Mouse (Mus musculus) activated CD4-positive, CD25-positive, alpha-beta regulatory T cell, adult 4 months (primary cell): Measurements from ENCODE around the gene Ccdc107. TPM values are rescaled to one million over a fixed set of nuclear protein-coding genes. Genes with fewer than 3 reads are reported as not detected.
A peak's percentile ranks its signal among the peaks of the same experiment; 100 is the strongest.
"Not testable (repeated sequence)": the region's sequence is repeated elsewhere in the genome, so short reads cannot be mapped to it uniquely, and the experiment has no call there.

Experiments
- ATAC-seq: one replicate; pipeline ENCODE4 v1.8.0; 2017
- polyA plus RNA-seq, 2 experiments: library from polyadenylated mRNA; unstranded; fragments of 100-300 nt; shearing (Covaris generic); gene quantifications; one replicate each; pipeline ENCODE4 v1.2.1; 2017

The Ccdc107 gene
- polyA plus RNA-seq, 2 experiments from 2014 or later: 71.7 to 78.1 TPM

DNA sequence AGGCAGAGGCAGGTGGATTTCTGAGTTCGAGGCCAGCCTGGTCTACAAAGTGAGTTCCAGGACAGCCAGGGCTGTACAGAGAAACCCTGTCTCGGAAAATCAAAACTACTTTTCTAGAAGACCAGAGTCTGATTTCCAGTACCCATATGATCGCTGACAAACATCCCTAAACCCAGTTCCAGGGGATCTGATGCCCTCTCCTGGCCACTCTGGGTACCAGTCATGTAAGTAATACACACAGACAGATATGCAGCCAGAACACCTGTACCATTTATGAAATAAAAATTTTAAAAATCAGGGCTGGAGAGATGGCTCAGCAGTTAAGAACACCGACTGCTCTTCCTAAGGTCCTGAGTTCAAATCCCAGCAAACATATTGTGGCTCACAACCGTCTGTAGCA lies 7.0 kb upstream of the Ccdc107 start:
- not testable (repeated sequence) for ATAC-seq

GRCm38 (mm10) chr4:43489611-43490010 lies 3.1 kb upstream of the Ccdc107 start:
- no peak for ATAC-seq

DNA sequence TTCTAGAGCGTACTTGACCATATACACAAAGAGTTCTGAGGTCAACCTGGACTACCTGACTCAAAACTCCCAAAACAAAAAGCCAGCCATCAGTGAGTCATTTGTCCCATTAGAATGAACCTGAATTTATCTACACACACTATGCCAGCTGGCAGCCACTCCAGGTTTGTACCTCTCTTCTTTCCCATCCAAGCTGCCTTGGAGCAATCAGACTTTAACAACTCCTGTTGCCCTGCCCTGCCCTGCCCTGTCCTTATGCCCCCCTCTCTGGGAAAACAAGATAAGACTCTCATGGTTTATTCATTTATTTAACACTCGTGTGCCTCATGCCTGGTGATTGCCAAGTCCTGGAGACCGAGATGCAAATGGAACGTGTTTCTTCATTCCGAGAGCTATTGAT lies 1.9 kb upstream of the Ccdc107 start:
- no peak for ATAC-seq

GRCm38 (mm10) chr4:43492101-43492820 lies 439 bp upstream of the Ccdc107 start:
- ATAC-seq: no peak

- ATAC-seq: peak; percentile 40
Measured at GRCm38 (mm10) chr4:43493186-43493845, 616 bp downstream of the Ccdc107 start.

DNA sequence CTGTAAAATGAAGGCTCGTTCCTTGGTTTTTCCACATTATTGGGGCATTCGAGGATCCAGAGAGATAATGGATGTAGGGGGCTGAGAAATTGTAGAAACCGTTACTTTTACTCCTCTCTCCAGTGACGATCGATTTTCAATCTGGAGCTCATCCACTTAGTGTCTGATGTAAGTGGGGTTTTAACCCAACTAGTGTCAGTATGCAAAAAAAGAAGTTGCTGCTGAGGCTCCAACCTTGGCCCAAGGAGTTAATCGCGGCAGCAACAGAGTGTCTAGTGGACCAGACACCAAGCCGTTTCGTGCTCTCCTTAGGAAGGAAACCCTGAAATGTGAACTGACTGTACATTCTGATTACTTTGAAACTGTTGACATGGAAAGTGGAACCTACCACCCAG lies 1.1 kb downstream of the Ccdc107 start:
- no peak for ATAC-seq

DNA sequence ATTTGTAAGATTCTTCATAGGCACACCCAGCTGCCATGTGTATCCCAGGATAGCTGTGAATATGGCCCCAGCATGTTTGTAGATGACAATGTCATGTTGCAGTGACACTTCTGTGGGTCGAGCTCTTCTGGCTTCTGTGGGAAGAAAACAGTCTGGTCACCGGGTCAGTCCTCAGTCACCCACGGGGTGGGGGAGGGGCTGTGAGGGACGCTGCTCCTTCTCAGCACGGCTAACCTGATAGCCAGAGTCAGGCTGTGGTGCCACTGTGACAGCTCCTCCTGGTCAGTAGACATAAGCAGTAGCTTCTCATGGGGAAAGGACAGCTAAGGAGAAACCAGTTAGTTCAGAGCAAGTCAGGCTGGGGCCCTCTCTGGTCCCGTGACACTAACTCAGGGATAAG lies 3.9 kb downstream of the Ccdc107 start:
- ATAC-seq: no peak

DNA sequence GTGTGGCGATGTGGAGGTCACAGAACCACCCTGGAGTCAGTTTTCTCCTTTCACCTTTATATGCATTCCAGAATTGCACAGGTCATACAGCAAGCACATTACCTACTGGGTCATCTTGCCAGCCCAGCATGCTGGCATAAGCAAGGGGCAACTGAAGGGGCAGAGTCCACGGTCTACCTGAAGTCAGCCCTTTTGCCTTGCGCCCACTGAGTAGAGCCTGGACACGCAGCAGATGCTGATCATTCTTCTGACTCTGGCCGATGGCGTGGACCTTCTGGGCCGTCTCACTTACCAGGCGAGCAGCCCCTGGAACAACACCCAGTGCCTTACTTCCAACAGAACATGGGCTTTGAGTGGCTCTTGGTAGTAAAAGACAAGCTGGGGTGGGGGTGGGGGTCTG lies 4.7 kb downstream of the Ccdc107 start:
- ATAC-seq: no peak

DNA sequence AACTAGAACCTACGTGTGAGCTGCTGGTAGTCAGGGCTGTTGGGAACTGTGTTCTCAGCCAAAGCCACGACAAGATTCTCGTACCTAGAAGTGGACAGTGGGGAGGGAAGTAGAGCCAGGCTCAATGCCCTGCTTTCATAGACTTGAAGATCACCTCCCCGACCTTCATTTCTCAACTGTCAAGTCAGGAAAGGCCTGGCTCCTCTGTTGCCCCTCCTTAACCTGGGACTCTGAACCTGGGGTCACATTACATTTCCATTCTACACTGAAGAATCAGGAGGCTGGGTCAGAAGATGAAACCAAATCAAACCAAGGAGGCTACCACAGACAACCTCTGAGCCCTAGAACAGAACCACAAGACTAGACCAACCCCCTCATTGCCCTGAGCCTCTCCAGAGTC lies 5.2 kb downstream of the Ccdc107 start:
- no peak for ATAC-seq

GRCm38 (mm10) chr4:43498983-43499382 lies 6.3 kb downstream of the Ccdc107 start:
- ATAC-seq: no peak

GRCm38 (mm10) chr4:43499407-43500333 lies 7.0 kb downstream of the Ccdc107 start, which contains the start of gene Arhgef39:
Arhgef39 (minus strand) TSS chr4:43499695.
- peak; percentile 55 for ATAC-seq

DNA sequence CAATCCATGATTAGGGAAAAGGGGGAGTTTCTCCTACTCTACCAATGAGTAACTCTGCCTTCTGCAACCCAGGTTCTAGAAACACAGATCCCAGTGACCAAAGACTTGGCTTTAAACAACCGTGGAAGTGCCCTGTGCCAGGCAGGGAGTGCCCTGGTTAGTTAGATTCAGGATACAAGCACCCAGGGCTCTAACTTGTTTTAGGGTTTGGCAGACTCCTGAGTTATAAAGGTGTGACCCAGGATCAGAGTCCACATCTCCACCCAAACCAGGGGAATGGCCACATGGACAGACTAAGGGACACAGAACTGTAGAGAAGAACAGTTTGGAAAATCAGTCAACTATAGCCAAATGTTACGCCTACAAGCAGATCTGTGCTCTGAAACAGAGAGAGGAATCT lies 10.3 kb downstream of the Ccdc107 start:
- no peak for ATAC-seq

DNA sequence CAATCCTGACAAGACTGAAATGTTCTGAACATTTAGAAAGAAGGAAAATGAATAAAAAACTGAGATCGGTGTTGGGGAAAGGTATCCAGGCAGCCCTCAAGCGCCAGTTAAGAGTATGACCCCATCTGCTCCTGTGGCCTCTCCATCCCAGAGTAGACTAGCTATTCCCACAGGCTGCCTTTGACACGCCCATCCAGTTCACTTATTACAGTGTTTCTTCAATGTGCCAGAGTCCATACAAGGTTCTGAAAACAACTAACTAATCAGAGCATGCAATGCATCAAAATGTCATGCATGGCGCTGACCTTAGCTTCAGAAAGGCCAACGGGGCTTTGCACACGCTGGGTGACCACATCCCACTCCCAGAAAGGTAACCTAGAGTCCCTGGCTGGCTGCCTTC lies 10.8 kb downstream of the Ccdc107 start:
- ATAC-seq: no peak

GRCm38 (mm10) chr4:43504269-43504668 lies 11.6 kb downstream of the Ccdc107 start:
- ATAC-seq: no peak

GRCm38 (mm10) chr4:43506074-43506473 lies 13.4 kb downstream of the Ccdc107 start:
- ATAC-seq: no peak

- no peak for ATAC-seq
Measured at GRCm38 (mm10) chr4:43506536-43507185, 14.0 kb downstream of the Ccdc107 start, which contains the start of gene Car9. Car9 (plus strand) TSS chr4:43506966.

GRCm38 (mm10) chr4:43507938-43508665 lies 15.4 kb downstream of the Ccdc107 start:
- no peak for ATAC-seq

- peak; percentile 99 for ATAC-seq
Measured at GRCm38 (mm10) chr4:43508666-43508997, 15.9 kb downstream of the Ccdc107 start.

- no peak for ATAC-seq
Measured at GRCm38 (mm10) chr4:43509109-43509508, 16.4 kb downstream of the Ccdc107 start.

- no peak for ATAC-seq
Measured at GRCm38 (mm10) chr4:43511675-43512454, 19.2 kb downstream of the Ccdc107 start.

GRCm38 (mm10) chr4:43512653-43513052 lies 20.0 kb downstream of the Ccdc107 start:
- ATAC-seq: no peak
